8 mouse cellular contexts compared by ENCODE assay signal in the genomic region with DNA sequence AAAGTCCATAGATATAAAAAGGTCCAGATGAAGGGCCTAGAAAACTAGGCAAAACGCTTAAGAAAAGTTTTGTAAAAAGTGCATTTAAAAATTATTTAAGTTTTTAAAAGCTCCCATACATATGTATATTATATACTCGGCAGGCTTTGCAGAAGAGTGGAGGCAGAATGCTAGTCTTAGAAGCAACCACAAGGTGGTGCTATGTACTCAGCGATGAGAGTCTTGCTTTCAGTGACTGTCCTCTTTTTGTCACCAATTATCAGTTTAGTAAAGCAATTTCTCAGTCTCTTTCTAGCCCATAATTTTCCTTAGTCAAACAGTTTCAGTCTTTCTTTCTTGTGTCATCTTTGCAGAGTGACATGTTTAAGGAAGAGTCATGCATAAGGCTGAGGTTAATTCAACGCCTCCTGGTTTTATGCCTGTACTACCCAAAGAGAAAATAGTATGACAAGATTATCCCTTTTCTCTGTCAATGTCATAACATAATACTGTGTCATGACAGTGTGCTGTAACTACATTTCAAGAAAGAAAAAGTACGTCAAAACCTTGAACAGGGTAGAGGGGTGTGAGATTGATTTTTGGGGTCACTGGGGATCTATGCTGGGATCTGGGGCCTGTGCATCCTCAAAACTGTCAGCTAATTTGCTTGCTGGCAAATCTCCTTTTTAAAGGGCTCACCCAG. TPM values are rescaled to one million over a fixed set of nuclear protein-coding genes. Genes with fewer than 3 reads are reported as not detected.
DNase-seq lines count a peak whose midpoint lies in the region; ATAC-seq lines count a peak whose summit lies in the region.

No protein-coding gene starts in this region.

- ATAC-seq in megakaryocyte, adult 5-6 weeks (ENCODE audit: poor library complexity, severe bottlenecking) = peak; percentile 90

- DNase-seq in adrenal gland, postnatal 10 days = peak; percentile 56
- no peak for DNase-seq in adrenal gland, adult 8-10 months
- DNase-seq in B cell, adult 2 months = peak; percentile 33 to 37
- peak; percentile 44 to 48 for DNase-seq in cerebellum, adult 18-20 months
- DNase-seq in frontal cortex, postnatal 36 days (ENCODE audit: low spot score in 2 of 2) = peak; percentile 28 to 74
- peak; percentile 39 for DNase-seq in layer of hippocampus, adult 11-12 months (ENCODE audit: low spot score)
- peak; percentile 38 for DNase-seq in thymus, postnatal 14 days

RNA-seq across cellular contexts. Expression of a gene that starts 12.7 kb away (rescaled TPM):
- 100 to 1,000 TPM in 1 of 2 experiments, 10 to 100 TPM in 1; 77.0 to 167 TPM for total RNA-seq in adrenal gland, postnatal 10 days (2021)
- 10 to 100 TPM in 1 of 4 experiments, 1 to 10 TPM in 3; 4.3 to 17.6 (median 8.0) TPM for total RNA-seq in adrenal gland, adult 8-10 months (2022)
- 1.1 and 2.2 TPM in 2 replicates for total RNA-seq in megakaryocyte, adult 5-6 weeks (2015)
- 1.5 and 2.1 TPM in 2 replicates for total RNA-seq in megakaryocyte, adult 5-6 weeks (2017)

Comparison
In these comparisons a context has a peak if more than half of its experiments do, and no peak if none do; other contexts are left out.
1. RNA of a gene that starts 12.7 kb away (total RNA-seq): 77.0 to 167 TPM in adrenal gland, postnatal 10 days; 4.3 to 17.6 TPM in adrenal gland, adult 8-10 months and 1.1 to 2.2 TPM in megakaryocyte, adult 5-6 weeks; every median in the first group is over 4 times any median in the second.